Mouse (Mus musculus): Measurements from ENCODE around the gene Supt3. TPM values are rescaled to one million over a fixed set of nuclear protein-coding genes. Genes with fewer than 3 reads are reported as not detected.

Supt3 gene
- polyA plus RNA-seq, 1 experiment: 7.8 TPM

DNA sequence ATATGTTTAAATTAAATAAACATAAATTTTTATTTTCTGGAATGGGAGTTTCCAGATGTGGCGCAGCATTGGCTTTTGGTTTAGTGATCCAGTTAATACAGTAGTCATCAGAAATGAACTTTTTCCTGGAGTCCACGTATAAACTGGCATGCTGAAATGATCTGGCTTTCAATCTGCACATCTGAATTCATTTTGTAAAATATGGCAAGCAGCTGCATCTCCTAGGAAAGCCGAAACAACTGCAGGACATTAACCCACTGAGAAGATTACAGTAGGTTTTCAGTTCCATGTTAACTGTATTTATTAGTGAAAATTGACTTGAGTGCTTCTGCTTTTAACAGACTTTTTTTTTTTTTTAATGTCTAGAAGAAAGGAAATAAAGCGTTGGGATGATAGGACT, 5.4 kb downstream of the Supt3 start:
- Histone ChIP-seq H3K27ac (ENCODE audit: insufficient read depth, low read length) (no peak overlapping the region), H3K4me3 (replicated peaks; ENCODE audit: insufficient read depth, low read depth, low read length) (no peak overlapping the region), H3K4me1 (ENCODE audit: control insufficient read depth, insufficient read depth, low read length) (no peaks in the 10 kb centered on the region), H3K27me3 (ENCODE audit: control insufficient read depth, insufficient read depth, low read length) (no peaks in the 10 kb centered on the region)
- WGBS: 91% methylated on average over 4 of the region's 4 CpGs
- DNase-seq: no peak
- TF ChIP-seq POLR2A (IDR thresholded peaks at IDR 0.05; ENCODE audit: borderline replicate concordance, insufficient read depth, low read length) (no peak), CTCF (IDR thresholded peaks at IDR 0.05; ENCODE audit: borderline replicate concordance, insufficient read depth, low read depth, low read length) (no peak)

DNA sequence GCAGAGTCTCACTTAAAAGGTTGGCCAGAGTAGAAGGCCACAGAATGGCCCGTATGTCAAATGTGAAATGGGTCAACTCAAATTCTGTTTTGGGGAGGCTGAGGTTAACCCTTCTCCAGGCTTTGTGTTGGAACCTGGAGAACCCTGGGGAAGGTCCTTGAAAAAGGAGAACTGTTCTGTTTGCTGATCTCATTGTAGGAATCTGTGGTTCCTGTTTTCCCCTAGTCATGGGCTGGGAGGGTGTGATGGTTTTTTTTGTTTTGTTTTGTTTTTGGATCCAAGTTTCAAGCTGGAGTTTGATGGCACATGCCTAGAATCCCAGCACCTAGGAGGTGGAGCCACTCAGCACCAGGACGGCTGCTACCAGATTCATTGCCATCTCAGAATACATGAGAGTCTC, 6.2 kb downstream of the Supt3 start:
- Histone ChIP-seq H3K4me1 (ENCODE audit: control insufficient read depth, insufficient read depth, low read length) (no peaks in the 10 kb centered on the region), H3K27me3 (ENCODE audit: control insufficient read depth, insufficient read depth, low read length) (no peaks in the 10 kb centered on the region), H3K4me3 (replicated peaks; ENCODE audit: insufficient read depth, low read depth, low read length) (no peak overlapping the region), H3K27ac (ENCODE audit: insufficient read depth, low read length) (no peak overlapping the region)
- DNase-seq: no peak
- no peak for TF ChIP-seq POLR2A (IDR thresholded peaks at IDR 0.05; ENCODE audit: borderline replicate concordance, insufficient read depth, low read length)
- WGBS: 88% methylated on average over 2 of the region's 2 CpGs

DNA sequence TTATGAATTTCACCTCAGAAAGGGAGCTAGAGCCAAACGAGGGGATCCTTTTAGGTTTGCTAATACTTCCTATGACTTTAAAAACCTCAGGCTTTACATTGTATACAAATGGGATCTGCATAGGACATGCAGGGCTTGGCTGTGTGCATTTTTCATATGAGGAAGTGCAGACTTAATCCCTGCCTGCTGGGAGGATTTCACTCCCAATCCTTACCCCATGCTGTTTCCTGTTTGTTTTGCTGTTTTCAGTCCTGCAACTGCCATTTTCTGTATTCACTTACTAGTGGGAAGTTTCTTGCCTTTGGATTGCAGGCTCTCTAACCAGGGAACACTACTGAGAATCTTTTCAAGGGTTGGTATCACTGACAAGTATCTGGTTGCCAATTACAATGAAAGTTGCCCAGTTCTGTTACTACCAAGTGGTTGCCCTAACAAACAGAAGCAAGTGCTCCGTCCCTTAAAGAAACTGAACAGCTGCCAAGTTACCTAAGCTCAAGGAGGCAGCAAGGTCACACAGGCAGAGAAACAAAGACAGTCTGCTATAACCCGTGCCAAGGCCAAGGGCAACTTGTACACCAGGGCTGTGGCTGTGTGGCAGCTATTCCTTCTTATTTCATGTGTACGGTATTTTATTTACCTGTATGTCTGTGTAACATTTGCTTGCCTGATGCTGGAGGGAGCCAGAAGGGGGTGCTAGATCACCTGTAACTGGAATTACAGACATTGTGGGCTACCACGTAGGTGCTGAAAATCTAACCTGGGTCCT, 12.2 kb downstream of the Supt3 start:
- Histone ChIP-seq H3K27me3 (ENCODE audit: control insufficient read depth, insufficient read depth, low read length) (no peaks in the 10 kb centered on the region), H3K4me1 (ENCODE audit: control insufficient read depth, insufficient read depth, low read length) (no peaks in the 10 kb centered on the region), H3K27ac (ENCODE audit: insufficient read depth, low read length) (no peak overlapping the region), H3K4me3 (replicated peaks; ENCODE audit: insufficient read depth, low read depth, low read length) (no peak overlapping the region)
- no peak for DNase-seq
- WGBS: 69% methylated on average over 5 of the region's 5 CpGs
- TF ChIP-seq CTCF (IDR thresholded peaks at IDR 0.05; ENCODE audit: borderline replicate concordance, insufficient read depth, low read depth, low read length) (no peak), POLR2A (IDR thresholded peaks at IDR 0.05; ENCODE audit: borderline replicate concordance, insufficient read depth, low read length) (no peak)

DNA sequence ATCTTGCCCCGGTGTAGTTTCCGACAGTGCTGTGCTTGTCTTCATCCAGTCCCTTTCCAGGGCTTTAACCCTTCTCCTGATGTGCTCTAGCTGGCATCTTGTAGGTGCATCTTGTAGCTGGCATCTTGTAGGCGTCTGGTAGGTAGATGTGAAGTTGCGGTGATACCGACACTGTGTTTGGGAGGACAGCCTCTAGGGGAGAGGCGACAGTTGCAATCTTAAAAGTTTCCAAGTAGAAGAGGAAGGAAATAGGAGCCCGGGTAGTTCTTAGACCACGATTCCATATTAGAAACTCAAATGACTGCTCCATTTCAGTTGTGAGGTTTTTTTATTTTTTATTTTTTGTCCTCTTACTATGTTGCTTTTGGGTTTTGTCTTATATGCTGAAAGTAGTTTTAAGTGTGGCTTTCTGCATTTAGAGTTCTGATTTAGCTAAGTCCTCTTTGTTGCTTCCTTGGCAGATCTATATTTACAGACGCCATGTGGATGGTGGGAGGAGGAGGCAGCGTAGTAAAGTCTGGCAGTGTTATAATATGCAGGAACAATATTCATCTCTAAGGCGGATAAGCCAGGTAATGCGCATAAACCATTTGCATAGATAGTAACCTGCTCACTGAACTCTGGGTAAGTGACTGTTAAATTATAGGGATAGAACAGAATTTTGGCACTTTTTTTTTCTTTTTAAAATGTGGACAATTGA, 15.4 kb downstream of the Supt3 start:
- H3K4me1 ChIP-seq (ENCODE audit: control insufficient read depth, insufficient read depth, low read length): no peaks in the 10 kb centered on the region
- H3K27me3 ChIP-seq (ENCODE audit: control insufficient read depth, insufficient read depth, low read length): no peaks in the 10 kb centered on the region
- H3K27ac ChIP-seq (ENCODE audit: insufficient read depth, low read length): no peak overlapping the region
- no peak for DNase-seq
- 94% methylated on average over 12 of the region's 12 CpGs for WGBS
- TF ChIP-seq CTCF (IDR thresholded peaks at IDR 0.05; ENCODE audit: borderline replicate concordance, insufficient read depth, low read depth, low read length) (no peak), POLR2A (IDR thresholded peaks at IDR 0.05; ENCODE audit: borderline replicate concordance, insufficient read depth, low read length) (no peak)
- H3K4me3 ChIP-seq (replicated peaks; ENCODE audit: insufficient read depth, low read depth, low read length): no peak overlapping the region

DNA sequence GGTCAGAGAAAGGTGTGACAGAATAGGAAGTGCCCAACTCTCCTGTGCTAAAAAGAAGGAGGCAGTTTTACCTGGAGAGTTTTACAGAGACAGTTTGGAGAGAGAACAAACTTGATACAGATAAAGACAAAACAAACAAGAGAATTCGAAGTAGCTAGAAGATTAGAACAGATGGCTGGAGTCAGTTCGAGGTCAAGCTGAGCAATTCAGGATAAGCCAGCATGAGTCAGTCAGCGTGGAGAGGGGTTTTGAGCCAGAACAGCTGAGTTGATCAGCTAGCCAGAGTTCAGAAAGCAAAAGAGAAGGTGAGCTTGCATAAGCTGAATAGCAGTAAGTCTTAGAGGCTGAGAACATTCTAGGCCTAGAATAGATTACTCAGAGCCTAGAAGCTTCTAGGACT, 20.4 kb downstream of the Supt3 start:
- TF ChIP-seq CTCF (IDR thresholded peaks at IDR 0.05; ENCODE audit: borderline replicate concordance, insufficient read depth, low read depth, low read length) (no peak), POLR2A (IDR thresholded peaks at IDR 0.05; ENCODE audit: borderline replicate concordance, insufficient read depth, low read length) (no peak)
- no peak for DNase-seq
- whole genome bisulfite sequencing: 26% methylated on average over 3 of the region's 3 CpGs
- Histone ChIP-seq H3K4me1 (ENCODE audit: control insufficient read depth, insufficient read depth, low read length) (no peaks in the 10 kb centered on the region), H3K27ac (ENCODE audit: insufficient read depth, low read length) (no peak overlapping the region), H3K4me3 (replicated peaks; ENCODE audit: insufficient read depth, low read depth, low read length) (no peak overlapping the region), H3K27me3 (ENCODE audit: control insufficient read depth, insufficient read depth, low read length) (no peaks in the 10 kb centered on the region)

DNA sequence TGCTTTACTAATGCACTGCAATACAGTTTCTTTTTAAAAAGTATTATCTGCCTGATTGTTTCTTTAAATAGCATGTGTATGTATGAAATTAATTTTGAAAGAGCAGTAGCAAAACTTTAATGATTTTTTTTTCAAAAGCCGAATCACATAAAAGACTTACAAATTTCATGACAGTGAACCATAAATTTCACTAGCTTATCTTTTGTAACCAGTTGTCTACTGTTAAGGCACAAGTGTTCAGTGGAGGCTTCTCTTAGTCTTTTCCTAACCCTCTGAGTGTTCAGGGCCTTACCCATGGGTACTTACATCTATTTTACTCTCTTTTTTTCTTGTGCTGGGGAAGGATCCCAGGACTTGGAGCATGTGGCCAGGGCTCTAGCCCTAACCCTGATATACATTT, 30.1 kb downstream of the Supt3 start:
- DNase-seq: no peak

DNA sequence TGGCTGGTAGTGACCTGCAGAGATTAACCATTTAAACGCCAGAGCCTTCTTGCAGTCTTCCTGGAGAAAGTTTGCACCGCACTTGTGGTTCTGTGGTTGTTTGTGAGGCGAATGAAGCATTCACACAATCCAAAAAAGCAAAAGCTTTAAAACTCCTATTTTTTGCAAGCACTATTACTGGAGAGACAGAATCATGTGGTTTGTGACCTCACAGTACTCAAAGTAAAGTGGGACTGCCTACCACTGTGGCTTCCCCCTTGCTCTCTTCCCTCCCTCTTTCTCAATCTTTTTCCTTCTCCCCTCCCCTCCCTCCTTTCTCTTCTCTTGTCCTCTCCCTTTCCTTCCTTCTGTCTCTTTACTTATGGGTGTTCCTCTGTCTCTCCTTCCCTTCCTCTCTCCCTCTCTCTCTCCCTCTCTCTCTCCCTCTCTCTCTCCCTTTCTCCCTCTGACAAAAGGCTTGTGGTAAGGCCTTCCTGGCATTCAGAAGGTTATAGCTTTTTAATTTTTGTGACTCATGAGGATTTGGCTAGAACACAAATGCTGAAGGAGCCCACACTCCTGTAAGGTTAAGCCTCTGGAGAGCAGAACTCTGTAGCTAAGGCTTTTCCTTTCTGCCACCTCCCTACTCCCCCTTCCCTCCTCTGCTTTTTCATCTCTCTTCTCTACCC, 37.7 kb downstream of the Supt3 start, which contains the start of gene Runx2:
Runx2 (minus strand) TSS at position 290 of the 668 bp plus-strand sequence.
- H3K4me1 ChIP-seq (ENCODE audit: control insufficient read depth, insufficient read depth, low read length): no peaks in the 10 kb centered on the region
- H3K27ac ChIP-seq (ENCODE audit: insufficient read depth, low read length): no peak within 1 kb of the TSS
- TF ChIP-seq POLR2A (IDR thresholded peaks at IDR 0.05; ENCODE audit: borderline replicate concordance, insufficient read depth, low read length) (no peak), CTCF (IDR thresholded peaks at IDR 0.05; ENCODE audit: borderline replicate concordance, insufficient read depth, low read depth, low read length) (no peak)
- no peak for DNase-seq
- H3K27me3 ChIP-seq (ENCODE audit: control insufficient read depth, insufficient read depth, low read length): no peaks in the 10 kb centered on the region
- 63% methylated on average over 3 of the region's 3 CpGs for WGBS
- no peak within 1 kb of the TSS for H3K4me3 ChIP-seq (replicated peaks; ENCODE audit: insufficient read depth, low read depth, low read length)

More for the DNA sequence above, 30.1 kb downstream of the Supt3 start:
- Histone ChIP-seq H3K4me1 (ENCODE audit: control insufficient read depth, insufficient read depth, low read length) (no peaks in the 10 kb centered on the region), H3K4me3 (replicated peaks; ENCODE audit: insufficient read depth, low read depth, low read length) (no peak overlapping the region), H3K27me3 (ENCODE audit: control insufficient read depth, insufficient read depth, low read length) (no peaks in the 10 kb centered on the region), H3K27ac (ENCODE audit: insufficient read depth, low read length) (no peak overlapping the region)
- no peak for TF ChIP-seq CTCF (IDR thresholded peaks at IDR 0.05; ENCODE audit: borderline replicate concordance, insufficient read depth, low read depth, low read length)
- no peak for TF ChIP-seq POLR2A (IDR thresholded peaks at IDR 0.05; ENCODE audit: borderline replicate concordance, insufficient read depth, low read length)
- 93% methylated on average over 1 of the region's 1 CpGs for WGBS

All from cerebellum, adult 2 months (tissue).